Mouse (Mus musculus) embryonic facial prominence, embryonic 11.5 days (tissue): ENCODE measurements at regions not wholly inside any gene's neighbourhood (a gene's known extent, or its start where the extent isn't known, plus 50 kb on each side); places are given as distances from the start of the nearest gene placed in this dataset.
A peak's percentile ranks its signal among the peaks of the same experiment; 100 is the strongest.

Experiments used
- ATAC-seq: fragments of 200-750 bp; cut with Nextera tagmentation; replicated peaks from 2 replicates; pipeline ENCODE4 v1.8.0; 2017; ENCODE audit warnings: low read depth; ENCODE audit not compliant: insufficient number of reproducible peaks, low FRiP score, low TSS enrichment
- DNase-seq: peaks from one replicate; pipeline ENCODE4 v3.0.0-alpha.2; 2015; ENCODE audit warnings: low spot score
- H3K27ac ChIP-seq: fragments of 300-500 bp; sonication (generic); replicated peaks from 2 replicates; pipeline ENCODE4 v1.5.1; 2014; ENCODE audit warnings: mild to moderate bottlenecking, low read depth, low read length, control low read depth
- H3K27me3 ChIP-seq: fragments of 300-500 bp; sonication (generic); 2 replicates; pipeline ENCODE4 v1.6.1; 2014; ENCODE audit warnings: mild to moderate bottlenecking, low read length, moderate library complexity, mixed read lengths; ENCODE audit not compliant: control insufficient read depth, insufficient read depth
- H3K36me3 ChIP-seq: fragments of 300-500 bp; sonication (generic); replicated peaks from 2 replicates; pipeline ENCODE4 v1.6.1; 2014; ENCODE audit warnings: low read depth, mild to moderate bottlenecking, low read length, moderate library complexity, mixed read lengths; ENCODE audit not compliant: control insufficient read depth, insufficient read depth
- H3K4me1 ChIP-seq: fragments of 300-500 bp; sonication (generic); 2 replicates; pipeline ENCODE4 v1.6.1; 2014; ENCODE audit warnings: low read length, mixed read lengths; ENCODE audit not compliant: control insufficient read depth, insufficient read depth
- H3K4me2 ChIP-seq: fragments of 300-500 bp; sonication (generic); 2 replicates; pipeline ENCODE4 v1.6.1; 2014; ENCODE audit warnings: low read depth, mild to moderate bottlenecking, control low read depth, low read length, moderate library complexity
- H3K4me3 ChIP-seq: fragments of 300-500 bp; sonication (generic); 2 replicates; pipeline ENCODE4 v1.5.1; 2014; ENCODE audit warnings: low read depth, low read length, control low read depth
- H3K9ac ChIP-seq: fragments of 300-500 bp; sonication (generic); replicated peaks from 2 replicates; pipeline ENCODE4 v1.6.1; 2014; ENCODE audit warnings: mild to moderate bottlenecking, control low read depth, low read length
- H3K9me3 ChIP-seq: fragments of 300-500 bp; sonication (generic); replicated peaks from 2 replicates; pipeline ENCODE4 v1.6.1; 2016; ENCODE audit warnings: mild to moderate bottlenecking, low read length, inconsistent platforms, mixed read lengths; ENCODE audit not compliant: control insufficient read depth
- WGBS: fragments of 180-500 bp; shearing (Covaris S2); extraction: QIAGEN DNeasy Blood & Tissue Kit; methylation state at CpG from one replicate; pipeline ENCODE4 v1.1.7; 2014; 5-methylcytosine and 5-hydroxymethylcytosine counted together

- no peak overlapping the region for H3K27ac ChIP-seq
- H3K9me3 ChIP-seq, result no peaks in the 10 kb centered on the region
- no peak overlapping the region for H3K4me3 ChIP-seq
- H3K4me2 ChIP-seq, result no peak overlapping the region
- no peaks in the 10 kb centered on the region for H3K36me3 ChIP-seq
- ATAC-seq, result no peak
- 89% methylated on average over 6 of the region's 6 CpGs for WGBS
- DNase-seq, result no peak
- H3K4me1 ChIP-seq, result no peaks in the 10 kb centered on the region
- no peak overlapping the region for H3K9ac ChIP-seq
- H3K27me3 ChIP-seq, result no peaks in the 10 kb centered on the region
These were observed 461.5 kb downstream of the Dcdc2c start for GRCm38 (mm10) chr12:28090673-28091072.

- no peaks in the 10 kb centered on the region for H3K4me1 ChIP-seq
- no peak overlapping the region for H3K27ac ChIP-seq
- no peak for ATAC-seq
- H3K27me3 ChIP-seq, result no peaks in the 10 kb centered on the region
- no peak overlapping the region for H3K4me2 ChIP-seq
- WGBS, result 86% methylated on average over 4 of the region's 4 CpGs
- no peak for DNase-seq
- H3K36me3 ChIP-seq, result no peaks in the 10 kb centered on the region
- H3K4me3 ChIP-seq, result no peak overlapping the region
- no peak overlapping the region for H3K9ac ChIP-seq
- H3K9me3 ChIP-seq, result no peaks in the 10 kb centered on the region
These were observed 466.7 kb downstream of the Dcdc2c start for GRCm38 (mm10) chr12:28085460-28085859.

GRCm38 (mm10) chr12:28076606-28077005 is 475.6 kb downstream of the Dcdc2c start:
- H3K4me1 ChIP-seq, result no peaks in the 10 kb centered on the region
- H3K9ac ChIP-seq, result no peak overlapping the region
- WGBS, result 82% methylated on average over 3 of the region's 3 CpGs
- DNase-seq, result no peak
- no peak overlapping the region for H3K4me3 ChIP-seq
- H3K27ac ChIP-seq, result no peak overlapping the region
- H3K9me3 ChIP-seq, result no peaks in the 10 kb centered on the region
- no peaks in the 10 kb centered on the region for H3K27me3 ChIP-seq
- H3K36me3 ChIP-seq, result no peaks in the 10 kb centered on the region
- H3K4me2 ChIP-seq, result no peak overlapping the region
- no peak for ATAC-seq

GRCm38 (mm10) chr12:28068584-28068983 is 483.6 kb downstream of the Dcdc2c start:
- no peaks in the 10 kb centered on the region for H3K36me3 ChIP-seq
- no peaks in the 10 kb centered on the region for H3K27me3 ChIP-seq
- H3K4me3 ChIP-seq, result no peak overlapping the region
- no peaks in the 10 kb centered on the region for H3K4me1 ChIP-seq
- no peaks in the 10 kb centered on the region for H3K9me3 ChIP-seq
- 48% methylated on average over 2 of the region's 2 CpGs for WGBS
- H3K4me2 ChIP-seq, result no peak overlapping the region
- DNase-seq (no peak), ATAC-seq (no peak)
- no peak overlapping the region for H3K27ac ChIP-seq
- H3K9ac ChIP-seq, result no peak overlapping the region

GRCm38 (mm10) chr12:28060281-28060680 is 491.9 kb downstream of the Dcdc2c start:
- WGBS, result 73% methylated on average over 6 of the region's 6 CpGs
- Histone ChIP-seq H3K4me1 (no peaks in the 10 kb centered on the region), H3K27me3 (no peaks in the 10 kb centered on the region)

GRCm38 (mm10) chr12:28055518-28056280 is 496.5 kb downstream of the Dcdc2c start:
- no peak overlapping the region for H3K9ac ChIP-seq
- DNase-seq, result no peak
- H3K27ac ChIP-seq, result no peak overlapping the region
- no peaks in the 10 kb centered on the region for H3K4me1 ChIP-seq
- 45% methylated on average over 4 of the region's 4 CpGs for WGBS
- no peaks in the 10 kb centered on the region for H3K27me3 ChIP-seq
- no peaks in the 10 kb centered on the region for H3K9me3 ChIP-seq
- H3K4me2 ChIP-seq, result no peak overlapping the region
- no peak overlapping the region for H3K4me3 ChIP-seq
- H3K36me3 ChIP-seq, result no peaks in the 10 kb centered on the region
- ATAC-seq, result 0 out of 2 replicates have a peak, but pooled peaks have one; percentile 44

More at GRCm38 (mm10) chr12:28060281-28060680, 491.9 kb downstream of the Dcdc2c start:
- no peak overlapping the region for H3K4me2 ChIP-seq
- H3K4me3 ChIP-seq, result no peak overlapping the region
- no peak overlapping the region for H3K27ac ChIP-seq
- no peaks in the 10 kb centered on the region for H3K36me3 ChIP-seq
- ATAC-seq (no peak), DNase-seq (no peak)
- H3K9ac ChIP-seq, result no peak overlapping the region
- H3K9me3 ChIP-seq, result no peaks in the 10 kb centered on the region

- Histone ChIP-seq H3K36me3 (no peaks in the 10 kb centered on the region), H3K4me2 (no peak overlapping the region), H3K4me1 (no peaks in the 10 kb centered on the region), H3K27me3 (no peaks in the 10 kb centered on the region), H3K9me3 (no peaks in the 10 kb centered on the region), H3K4me3 (no peak overlapping the region), H3K9ac (no peak overlapping the region), H3K27ac (no peak overlapping the region)
- DNase-seq, result no peak
- no peak for ATAC-seq
- WGBS, result 91% methylated on average over 11 of the region's 11 CpGs
These were observed 497.8 kb downstream of the Dcdc2c start for GRCm38 (mm10) chr12:28054444-28054843.

GRCm38 (mm10) chr12:28047989-28048388 is 504.2 kb downstream of the Dcdc2c start:
- Histone ChIP-seq H3K27me3 (no peaks in the 10 kb centered on the region), H3K4me2 (no peak overlapping the region), H3K4me1 (no peaks in the 10 kb centered on the region), H3K9me3 (no peaks in the 10 kb centered on the region), H3K4me3 (no peak overlapping the region), H3K27ac (no peak overlapping the region), H3K36me3 (no peaks in the 10 kb centered on the region), H3K9ac (no peak overlapping the region)
- ATAC-seq (0 out of 2 replicates have a peak, but pooled peaks have one; percentile 44), DNase-seq (peak; percentile 47)
- WGBS, result 62% methylated on average over 4 of the region's 4 CpGs
